Mouse (Mus musculus): Measurements from ENCODE around the gene Dnah8. TPM values are rescaled to one million over a fixed set of nuclear protein-coding genes. Genes with fewer than 3 reads are reported as not detected.

The Dnah8 gene
- polyA plus RNA-seq, 1 experiment from 2014 or later, result 4.1 TPM

DNA sequence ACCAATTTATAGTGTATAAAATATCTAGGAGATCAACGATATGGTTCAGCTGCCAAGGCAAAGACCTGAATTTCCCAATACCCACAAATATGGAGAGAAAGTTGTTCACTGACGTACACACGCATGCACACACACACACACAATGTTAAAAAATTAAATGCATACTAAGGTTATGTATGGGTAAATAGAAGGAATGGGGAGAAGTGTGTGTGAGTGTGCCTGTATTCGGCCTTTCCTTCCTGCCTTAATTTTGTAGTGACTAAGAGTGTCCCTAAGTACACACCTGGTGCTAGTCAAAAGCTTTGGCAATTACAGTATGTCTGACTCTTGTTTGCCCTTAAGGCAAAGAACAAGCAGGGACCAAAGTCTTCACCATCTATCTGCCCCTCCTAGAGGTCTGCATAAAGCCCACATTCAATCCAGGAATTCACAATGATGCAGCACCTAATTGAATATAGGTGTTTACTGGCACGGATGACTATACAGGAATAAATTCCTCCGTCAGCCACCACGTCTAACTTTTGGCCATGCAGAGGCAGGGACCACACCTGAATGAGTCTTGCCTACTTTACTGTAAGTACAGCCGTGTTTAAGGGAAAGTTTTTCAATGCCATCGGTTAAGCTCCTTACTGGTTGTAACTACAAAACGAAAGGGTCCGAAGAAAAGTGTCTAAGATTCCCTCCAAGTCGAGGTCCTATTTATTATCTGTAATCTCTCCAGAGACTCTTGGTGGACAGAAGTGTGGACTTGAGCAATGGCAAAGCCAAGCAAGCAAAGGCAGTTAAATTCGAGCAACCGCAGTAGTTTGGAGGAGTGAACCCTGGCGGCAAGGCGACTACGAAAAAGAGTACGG, 12.7 kb upstream of the Dnah8 start:
- H3K9ac ChIP-seq (ENCODE audit: low read depth, low read length), result peak overlapping the region; percentile 84
- peak overlapping the region; percentile 60 for H3K4me2 ChIP-seq (ENCODE audit: low read depth, low read length)
- peak overlapping the region; percentile 77 for H3K27ac ChIP-seq (replicated peaks; ENCODE audit: low read depth, low read length)
- peaks cover 16% of the 10 kb centered on the region for H3K4me1 ChIP-seq (ENCODE audit: control insufficient read depth, insufficient read depth, low read length)
- H3K9me3 ChIP-seq (ENCODE audit: control insufficient read depth, low read length), result no peaks in the 10 kb centered on the region
- H3K27me3 ChIP-seq (replicated peaks; ENCODE audit: control insufficient read depth, insufficient read depth, low read length), result no peaks in the 10 kb centered on the region
- peak overlapping the region; percentile 76 for H3K4me3 ChIP-seq (ENCODE audit: low read depth, low read length)
- 22% methylated on average over 18 of the region's 18 CpGs for WGBS
- 0 out of 2 replicates have a peak, but pooled peaks cover 9% of the 10 kb centered on the region for H3K36me3 ChIP-seq (ENCODE audit: control insufficient read depth, insufficient read depth, low read length)
- DNase-seq (ENCODE audit: low spot score) (no peak), ATAC-seq (ENCODE audit: low read depth) (no peak)

DNA sequence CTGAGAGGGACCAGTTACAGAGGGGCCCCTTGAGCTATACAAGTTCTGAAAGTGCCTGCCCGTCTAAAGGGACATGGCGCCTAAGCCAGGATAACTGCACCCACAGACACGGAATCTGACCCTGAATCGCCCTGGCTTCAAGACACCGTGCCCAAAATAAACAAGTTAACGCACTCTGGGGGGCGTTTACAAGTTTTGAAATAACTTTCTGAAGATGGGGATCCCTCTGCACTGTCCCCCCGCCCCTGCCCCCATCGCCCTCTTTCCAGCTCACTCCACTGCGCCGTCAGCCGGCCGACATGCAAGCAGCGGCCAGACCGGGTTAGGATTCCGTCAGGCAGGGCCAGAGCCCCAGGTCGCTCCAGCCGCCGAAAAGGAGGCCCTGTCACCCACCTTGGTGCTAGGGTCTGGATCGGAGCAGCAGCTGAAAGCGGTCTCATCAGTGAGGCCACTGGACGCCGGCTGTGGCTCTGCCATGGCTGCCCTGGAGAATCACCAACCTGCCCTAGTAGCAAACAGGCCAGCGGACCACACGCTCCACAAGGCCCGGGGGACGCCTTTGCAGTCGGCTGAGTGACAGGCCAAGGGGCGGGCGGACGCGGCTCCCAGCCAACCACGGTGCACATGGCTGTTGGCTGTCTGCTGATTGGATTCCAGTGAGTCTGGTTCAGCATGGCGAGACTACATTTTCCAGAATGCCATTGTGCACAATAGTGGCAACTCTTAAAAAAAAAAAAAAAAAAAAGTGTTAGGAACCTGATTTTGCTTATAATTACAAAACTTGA, 11.9 kb upstream of the Dnah8 start:
- Histone ChIP-seq H3K27me3 (replicated peaks; ENCODE audit: control insufficient read depth, insufficient read depth, low read length) (no peaks in the 10 kb centered on the region), H3K36me3 (ENCODE audit: control insufficient read depth, insufficient read depth, low read length) (0 out of 2 replicates have a peak, but pooled peaks cover 5% of the 10 kb centered on the region), H3K4me1 (ENCODE audit: control insufficient read depth, insufficient read depth, low read length) (peaks cover 16% of the 10 kb centered on the region), H3K4me2 (ENCODE audit: low read depth, low read length) (peak overlapping the region; percentile 60), H3K4me3 (ENCODE audit: low read depth, low read length) (peak overlapping the region; percentile 76), H3K9ac (ENCODE audit: low read depth, low read length) (peak overlapping the region; percentile 84), H3K9me3 (ENCODE audit: control insufficient read depth, low read length) (no peaks in the 10 kb centered on the region), H3K27ac (replicated peaks; ENCODE audit: low read depth, low read length) (peak overlapping the region; percentile 77)
- peak; percentile 100 for ATAC-seq (ENCODE audit: low read depth)
- WGBS, result 0% methylated on average over 21 of the region's 34 CpGs
- peak; percentile 98 for DNase-seq (ENCODE audit: low spot score)

- H3K27me3 ChIP-seq (replicated peaks; ENCODE audit: control insufficient read depth, insufficient read depth, low read length), result no peaks in the 10 kb centered on the region
- ATAC-seq (ENCODE audit: low read depth), result no peak
- no peak overlapping the region for H3K4me3 ChIP-seq (ENCODE audit: low read depth, low read length)
- no peak overlapping the region for H3K9ac ChIP-seq (ENCODE audit: low read depth, low read length)
- peaks cover 11% of the 10 kb centered on the region for H3K4me1 ChIP-seq (ENCODE audit: control insufficient read depth, insufficient read depth, low read length)
- H3K27ac ChIP-seq (replicated peaks; ENCODE audit: low read depth, low read length), result no peak overlapping the region
- no peak for DNase-seq (ENCODE audit: low spot score)
- H3K4me2 ChIP-seq (ENCODE audit: low read depth, low read length), result no peak overlapping the region
- H3K36me3 ChIP-seq (ENCODE audit: control insufficient read depth, insufficient read depth, low read length), result no peaks in the 10 kb centered on the region
- no peaks in the 10 kb centered on the region for H3K9me3 ChIP-seq (ENCODE audit: control insufficient read depth, low read length)
Measured at GRCm38 (mm10) chr17:30613350-30613749, 10.8 kb upstream of the Dnah8 start.

- peaks cover 4% of the 10 kb centered on the region for H3K4me1 ChIP-seq (ENCODE audit: control insufficient read depth, insufficient read depth, low read length)
- no peaks in the 10 kb centered on the region for H3K27me3 ChIP-seq (replicated peaks; ENCODE audit: control insufficient read depth, insufficient read depth, low read length)
- H3K4me3 ChIP-seq (ENCODE audit: low read depth, low read length), result no peak overlapping the region
- H3K27ac ChIP-seq (replicated peaks; ENCODE audit: low read depth, low read length), result no peak overlapping the region
- no peaks in the 10 kb centered on the region for H3K9me3 ChIP-seq (ENCODE audit: control insufficient read depth, low read length)
- DNase-seq (ENCODE audit: low spot score) (no peak), ATAC-seq (ENCODE audit: low read depth) (no peak)
- H3K36me3 ChIP-seq (ENCODE audit: control insufficient read depth, insufficient read depth, low read length), result no peaks in the 10 kb centered on the region
- WGBS, result 88% methylated on average over 5 of the region's 5 CpGs
- H3K9ac ChIP-seq (ENCODE audit: low read depth, low read length), result no peak overlapping the region
- H3K4me2 ChIP-seq (ENCODE audit: low read depth, low read length), result no peak overlapping the region
Measured at GRCm38 (mm10) chr17:30616203-30616602, 8.0 kb upstream of the Dnah8 start.

GRCm38 (mm10) chr17:30618136-30618891, 5.8 kb upstream of the Dnah8 start:
- H3K4me1 ChIP-seq (ENCODE audit: control insufficient read depth, insufficient read depth, low read length), result no peaks in the 10 kb centered on the region
- no peak overlapping the region for H3K27ac ChIP-seq (replicated peaks; ENCODE audit: low read depth, low read length)
- H3K4me2 ChIP-seq (ENCODE audit: low read depth, low read length), result no peak overlapping the region
- WGBS, result 84% methylated on average over 3 of the region's 3 CpGs
- no peak overlapping the region for H3K4me3 ChIP-seq (ENCODE audit: low read depth, low read length)
- H3K9me3 ChIP-seq (ENCODE audit: control insufficient read depth, low read length), result no peaks in the 10 kb centered on the region
- no peak overlapping the region for H3K9ac ChIP-seq (ENCODE audit: low read depth, low read length)
- DNase-seq (ENCODE audit: low spot score) (no peak), ATAC-seq (ENCODE audit: low read depth) (no peak)
- H3K36me3 ChIP-seq (ENCODE audit: control insufficient read depth, insufficient read depth, low read length), result no peaks in the 10 kb centered on the region
- H3K27me3 ChIP-seq (replicated peaks; ENCODE audit: control insufficient read depth, insufficient read depth, low read length), result no peaks in the 10 kb centered on the region

GRCm38 (mm10) chr17:30619153-30619552, 5.0 kb upstream of the Dnah8 start:
- no peaks in the 10 kb centered on the region for H3K27me3 ChIP-seq (replicated peaks; ENCODE audit: control insufficient read depth, insufficient read depth, low read length)
- H3K9me3 ChIP-seq (ENCODE audit: control insufficient read depth, low read length), result no peaks in the 10 kb centered on the region

DNA sequence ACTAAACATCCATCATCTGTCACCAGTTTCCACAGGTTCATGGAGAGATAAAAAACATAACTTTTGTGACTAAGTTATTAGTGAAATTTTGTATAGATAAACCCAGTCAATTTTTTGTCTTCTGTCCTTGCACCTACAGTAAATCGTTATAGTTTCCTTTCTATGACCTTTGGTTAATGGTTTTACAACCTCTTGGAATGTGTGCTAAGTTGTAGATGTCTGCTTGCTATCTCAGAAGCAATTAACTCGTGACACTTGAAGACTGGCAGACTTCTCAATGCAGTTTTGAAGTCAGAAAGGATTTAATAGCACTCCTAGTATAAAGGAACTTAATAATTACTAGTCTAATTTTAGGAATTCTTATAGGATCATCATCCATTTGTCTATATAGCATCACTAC, 3.6 kb upstream of the Dnah8 start:
- no peaks in the 10 kb centered on the region for H3K27me3 ChIP-seq (replicated peaks; ENCODE audit: control insufficient read depth, insufficient read depth, low read length)
- WGBS, result 66% methylated on average over 2 of the region's 2 CpGs
- ATAC-seq (ENCODE audit: low read depth) (no peak), DNase-seq (ENCODE audit: low spot score) (no peak)
- H3K4me1 ChIP-seq (ENCODE audit: control insufficient read depth, insufficient read depth, low read length), result no peaks in the 10 kb centered on the region
- H3K4me2 ChIP-seq (ENCODE audit: low read depth, low read length), result no peak overlapping the region
- no peak overlapping the region for H3K4me3 ChIP-seq (ENCODE audit: low read depth, low read length)
- H3K36me3 ChIP-seq (ENCODE audit: control insufficient read depth, insufficient read depth, low read length), result no peaks in the 10 kb centered on the region
- H3K27ac ChIP-seq (replicated peaks; ENCODE audit: low read depth, low read length), result no peak overlapping the region
- H3K9me3 ChIP-seq (ENCODE audit: control insufficient read depth, low read length), result no peaks in the 10 kb centered on the region
- H3K9ac ChIP-seq (ENCODE audit: low read depth, low read length), result no peak overlapping the region

More at GRCm38 (mm10) chr17:30619153-30619552, 5.0 kb upstream of the Dnah8 start:
- 36% methylated on average over 2 of the region's 2 CpGs for WGBS
- H3K4me2 ChIP-seq (ENCODE audit: low read depth, low read length), result no peak overlapping the region
- no peaks in the 10 kb centered on the region for H3K4me1 ChIP-seq (ENCODE audit: control insufficient read depth, insufficient read depth, low read length)
- no peaks in the 10 kb centered on the region for H3K36me3 ChIP-seq (ENCODE audit: control insufficient read depth, insufficient read depth, low read length)
- no peak overlapping the region for H3K27ac ChIP-seq (replicated peaks; ENCODE audit: low read depth, low read length)
- DNase-seq (ENCODE audit: low spot score) (peak; percentile 26), ATAC-seq (ENCODE audit: low read depth) (no peak)
- H3K9ac ChIP-seq (ENCODE audit: low read depth, low read length), result no peak overlapping the region
- H3K4me3 ChIP-seq (ENCODE audit: low read depth, low read length), result no peak overlapping the region

GRCm38 (mm10) chr17:30621450-30621849, 2.7 kb upstream of the Dnah8 start:
- no peaks in the 10 kb centered on the region for H3K4me1 ChIP-seq (ENCODE audit: control insufficient read depth, insufficient read depth, low read length)
- no peaks in the 10 kb centered on the region for H3K9me3 ChIP-seq (ENCODE audit: control insufficient read depth, low read length)
- H3K27ac ChIP-seq (replicated peaks; ENCODE audit: low read depth, low read length), result no peak overlapping the region
- no peak overlapping the region for H3K4me2 ChIP-seq (ENCODE audit: low read depth, low read length)
- DNase-seq (ENCODE audit: low spot score) (no peak), ATAC-seq (ENCODE audit: low read depth) (no peak)
- H3K27me3 ChIP-seq (replicated peaks; ENCODE audit: control insufficient read depth, insufficient read depth, low read length), result no peaks in the 10 kb centered on the region
- no peak overlapping the region for H3K4me3 ChIP-seq (ENCODE audit: low read depth, low read length)
- 64% methylated on average over 4 of the region's 4 CpGs for WGBS
- H3K9ac ChIP-seq (ENCODE audit: low read depth, low read length), result no peak overlapping the region
- no peaks in the 10 kb centered on the region for H3K36me3 ChIP-seq (ENCODE audit: control insufficient read depth, insufficient read depth, low read length)
